Mouse (Mus musculus): ENCODE measurements around the gene Uts2b.

DNA sequence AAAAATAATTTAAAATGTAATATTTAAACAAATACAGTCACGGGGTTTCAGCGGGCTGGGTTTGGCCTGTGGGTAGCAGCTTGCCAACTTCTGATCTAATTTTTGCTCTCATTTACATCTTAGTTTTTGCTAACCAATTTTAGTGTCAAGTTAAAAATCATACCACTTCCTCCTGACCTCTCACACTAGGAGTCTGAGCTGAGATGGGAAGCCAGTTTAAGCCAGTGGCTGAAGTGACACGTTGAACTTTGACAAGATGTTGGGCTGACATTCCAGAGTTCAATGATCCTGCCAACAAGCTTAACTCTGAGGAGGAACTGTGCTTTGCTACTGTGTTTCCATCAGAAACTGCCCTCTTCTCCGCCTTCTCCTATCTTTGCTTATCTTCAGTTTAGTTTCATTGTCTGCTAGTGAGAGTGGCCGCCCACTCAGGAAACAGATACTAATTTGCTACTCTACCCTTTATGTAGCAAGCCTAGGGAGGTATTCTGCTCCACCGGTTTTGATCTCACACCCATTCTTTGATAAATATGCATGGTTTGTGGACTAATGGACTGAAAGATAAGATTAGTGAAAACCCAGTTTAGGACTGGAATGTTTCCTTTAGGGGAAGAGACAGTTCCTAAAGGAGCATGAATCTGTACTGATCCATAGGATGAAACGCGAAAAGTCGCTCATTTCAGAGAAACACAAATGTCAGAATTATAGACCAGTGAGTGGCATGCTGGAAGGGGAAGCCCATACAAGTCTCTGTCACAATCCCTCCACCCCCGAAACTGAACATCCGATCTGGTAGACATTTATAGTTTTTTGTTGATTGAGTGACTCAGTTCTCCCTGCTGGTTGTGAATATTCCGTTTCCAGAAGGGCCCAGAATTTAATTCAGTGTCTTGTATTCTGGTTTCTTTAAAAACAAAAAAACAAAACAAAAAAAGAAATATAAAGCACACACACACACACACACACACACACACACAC lies 17.9 kb upstream of the Uts2b start:
- TF ChIP-seq CTCF (IDR thresholded peaks at IDR 0.05; ENCODE audit: extremely low read depth, insufficient read length, insufficient replicate concordance, low read depth, low read length) (no peak), POLR2A (IDR thresholded peaks at IDR 0.05; ENCODE audit: low read depth, low read length) (no peak)

All from small intestine, adult 2 months (tissue).